Mouse (Mus musculus) left cerebral cortex, postnatal 14 days (tissue): ENCODE results near the gene 8030411F24Rik. TPM values are rescaled to one million over a fixed set of nuclear protein-coding genes. Genes with fewer than 3 reads are reported as not detected.
"Not testable (repeated sequence)": the region's sequence is repeated elsewhere in the genome, so short reads cannot be mapped to it uniquely, and the experiment has no call there.

Experiments
- DNase-seq, 2 experiments: peaks; one replicate each; pipeline ENCODE4 v3.0.0; 2021 to 2022; ENCODE audit warnings: low spot score in 2 of 2, mixed read lengths in 1 of 2
- intact Hi-C: fragments of 180-260 bp; cut with DNase I; formaldehyde crosslinking; loops from one replicate; pipeline ENCODE4 v1.15.1; 2025
- long read RNA-seq, 2 experiments: library from polyadenylated mRNA; stranded (forward); transcript quantifications; one replicate each; pipeline ENCODE4 v2.0.0; 2021
- total RNA-seq, 2 experiments: library from RNA; stranded (reverse); gene quantifications; 2 replicates each; pipeline ENCODE4 v1.2.3; 2021

The 8030411F24Rik gene
- total RNA-seq: not detected
- long read RNA-seq, experiment 1: 0 reads
- long read RNA-seq, experiment 2: 0 reads

GRCm38 (mm10) chr2:148781709-148782108 is at the start of gene 8030411F24Rik:
Gene 8030411F24Rik, plus strand, starts transcription at chr2:148782009.
- intact Hi-C loops: no loop called here

GRCm38 (mm10) chr2:148732327-148733000 is 49.3 kb upstream of the 8030411F24Rik start, which contains the start of gene Napb:
Gene Napb, minus strand, starts transcription at chr2:148732467.
- intact Hi-C loops: no loop called here
- DNase-seq: peak; percentile 95 to 96

More at GRCm38 (mm10) chr2:148781709-148782108, at the start of gene 8030411F24Rik:
- no peak for DNase-seq

GRCm38 (mm10) chr2:148743001-148743400 is 38.8 kb upstream of the 8030411F24Rik start:
- peak; percentile 50 to 70 for DNase-seq
- intact Hi-C loops: no loop called here

DNA sequence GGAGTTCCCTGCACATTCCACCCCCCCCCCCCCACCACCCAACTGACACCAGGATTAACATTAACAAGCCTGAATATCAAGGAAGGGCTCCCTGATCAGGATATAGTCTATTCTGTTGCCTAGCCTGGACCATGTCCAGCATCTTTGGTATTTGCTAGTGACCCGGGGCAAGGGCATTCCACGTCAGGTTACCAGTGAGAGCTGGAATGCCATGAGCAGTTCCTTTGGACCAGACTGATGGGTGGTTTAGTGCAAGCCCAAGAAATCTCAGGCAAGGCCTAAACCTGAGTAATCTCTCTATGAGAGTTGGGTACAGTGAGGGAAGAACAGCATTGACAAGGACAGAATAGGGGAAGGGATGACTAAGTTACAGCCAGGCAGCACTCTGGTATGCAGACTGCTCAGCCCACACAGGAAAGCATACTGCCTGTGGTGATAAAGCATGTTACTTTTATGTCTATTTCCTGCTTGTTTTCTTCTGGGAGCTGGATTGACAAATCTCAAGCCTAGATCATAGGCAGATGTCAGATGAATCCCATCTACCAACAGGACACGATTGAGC is 37.9 kb upstream of the 8030411F24Rik start:
- no peak for DNase-seq
- intact Hi-C loops: no loop called here

- intact Hi-C loops: no loop called here
- no peak for DNase-seq
Observed at GRCm38 (mm10) chr2:148750058-148750457, 31.8 kb upstream of the 8030411F24Rik start, which contains the start of gene Cstl1. Gene Cstl1, plus strand, starts transcription at chr2:148750358.

DNA sequence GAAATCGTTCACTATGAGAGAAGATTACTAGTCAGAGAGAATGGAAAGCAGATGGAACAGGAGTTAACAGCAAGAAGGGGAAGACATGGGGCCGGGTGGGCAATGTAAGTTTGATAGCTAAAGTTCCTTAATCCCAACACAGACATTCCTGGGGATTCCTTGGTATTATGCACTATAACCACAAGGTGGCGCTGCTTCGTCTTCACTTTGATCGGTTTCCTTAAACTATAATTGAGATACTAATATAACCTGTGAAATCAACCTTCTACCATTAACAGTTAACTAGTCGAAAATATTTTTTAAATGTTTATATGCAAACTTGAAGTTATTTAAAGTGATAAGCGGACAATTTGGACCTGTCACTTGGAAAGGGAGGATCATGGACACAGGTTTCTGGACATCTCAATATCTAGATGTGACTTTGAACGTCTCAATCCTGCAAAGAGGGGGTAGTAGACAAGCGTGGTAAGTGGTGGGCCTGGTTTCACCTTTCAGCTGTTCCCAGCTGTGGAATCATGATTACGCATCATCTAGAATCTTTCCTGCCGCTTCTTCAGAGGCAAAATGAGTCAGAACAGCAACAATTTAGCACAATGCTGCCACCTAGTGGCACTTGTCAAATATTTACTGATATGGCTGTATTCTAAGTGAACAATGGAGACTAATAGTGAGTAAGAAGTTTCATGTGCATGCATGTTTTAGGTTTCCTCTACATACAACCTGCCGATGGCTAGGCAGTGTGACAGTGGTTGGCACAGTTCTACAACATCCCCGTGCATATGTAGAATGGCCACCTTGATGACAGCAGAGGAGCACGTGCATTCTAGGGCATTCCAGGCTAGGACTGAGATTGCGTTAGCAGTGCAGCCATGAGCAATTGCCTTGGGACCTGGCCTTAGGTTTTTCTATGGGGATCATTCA is 29.7 kb upstream of the 8030411F24Rik start:
- intact Hi-C loops: loop anchor here (1.0 kb wide), 1 partner anchor 150 kb away; no protein-coding TSS in a partner anchor
- DNase-seq: peak; percentile 89

GRCm38 (mm10) chr2:148754310-148754846 is 27.4 kb upstream of the 8030411F24Rik start:
- DNase-seq: no peak
- intact Hi-C loops: no loop called here

DNA sequence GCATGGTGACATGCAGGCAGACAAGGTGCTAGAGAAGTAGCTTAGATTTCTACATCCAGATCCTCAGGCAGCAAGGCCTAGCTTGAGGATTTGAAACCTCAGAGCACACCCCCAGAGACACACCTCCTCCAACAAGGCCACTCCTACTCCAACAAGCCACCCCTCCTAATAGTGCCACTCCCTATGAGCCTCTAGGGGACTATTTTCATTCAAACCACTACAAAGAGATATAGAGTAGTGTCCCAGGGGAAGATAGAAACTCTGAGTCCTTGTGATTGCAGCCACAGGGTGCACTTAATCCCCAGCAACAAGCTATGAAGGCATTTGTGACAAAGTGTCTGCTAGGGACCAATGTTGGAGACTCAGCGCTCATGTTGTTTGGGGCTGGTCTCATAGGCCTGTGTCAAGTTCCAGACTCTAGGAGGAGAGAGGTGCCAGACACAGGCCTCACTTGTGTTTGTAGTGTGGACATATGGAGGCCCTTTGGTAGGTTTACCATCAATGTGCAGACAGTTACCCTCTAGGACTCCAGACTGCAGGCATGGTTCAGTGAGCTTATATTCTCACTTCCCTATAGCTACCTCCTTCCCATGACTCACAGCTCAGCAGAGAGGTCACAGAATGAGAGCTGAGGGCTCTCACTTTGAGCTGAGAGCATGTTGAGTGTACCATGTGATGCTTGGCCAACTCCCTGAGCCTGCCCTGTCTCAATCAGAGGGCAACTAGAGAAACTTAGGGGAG is 18.0 kb upstream of the 8030411F24Rik start:
- intact Hi-C loops: no loop called here
- no peak for DNase-seq

GRCm38 (mm10) chr2:148771397-148771796 is 10.4 kb upstream of the 8030411F24Rik start, which contains the start of gene Cst11:
Gene Cst11, minus strand, starts transcription at chr2:148771497.
- intact Hi-C loops, DNase-seq: not testable (repeated sequence)

- DNase-seq: no peak
- intact Hi-C loops: no loop called here
Observed at GRCm38 (mm10) chr2:148789142-148789541, 7.3 kb downstream of the 8030411F24Rik start, which contains the start of gene Cst12. Gene Cst12, plus strand, starts transcription at chr2:148789361.

- DNase-seq: no peak
- intact Hi-C loops: no loop called here
Observed at GRCm38 (mm10) chr2:148798485-148798884, 16.7 kb downstream of the 8030411F24Rik start, which contains the start of gene Cst8. Gene Cst8, plus strand, starts transcription at chr2:148798785.

DNA sequence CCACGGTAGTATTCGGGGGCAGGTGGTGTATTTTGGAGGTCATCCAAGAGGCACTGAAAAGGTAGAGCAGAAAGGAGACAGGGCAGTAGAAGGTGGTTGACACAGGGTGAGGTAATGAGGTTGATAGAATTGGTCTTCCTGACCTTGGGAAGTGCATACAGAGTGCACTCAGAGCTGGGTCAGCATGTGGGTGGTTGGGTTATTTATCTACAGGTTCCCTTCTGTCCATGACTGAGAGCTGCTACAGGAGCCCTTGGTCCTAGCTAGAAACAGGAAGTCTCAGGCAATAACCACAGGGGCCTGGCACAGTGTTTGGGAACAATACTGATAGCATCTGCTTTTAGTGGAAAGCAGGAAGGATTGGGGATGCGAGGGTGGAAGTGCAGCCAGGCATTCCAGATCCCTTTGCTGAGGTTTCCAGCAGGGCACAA is 19.7 kb downstream of the 8030411F24Rik start:
- intact Hi-C loops: no loop called here
- DNase-seq: no peak

GRCm38 (mm10) chr2:148806696-148807095 is 24.9 kb downstream of the 8030411F24Rik start:
- no peak for DNase-seq
- intact Hi-C loops: no loop called here

DNA sequence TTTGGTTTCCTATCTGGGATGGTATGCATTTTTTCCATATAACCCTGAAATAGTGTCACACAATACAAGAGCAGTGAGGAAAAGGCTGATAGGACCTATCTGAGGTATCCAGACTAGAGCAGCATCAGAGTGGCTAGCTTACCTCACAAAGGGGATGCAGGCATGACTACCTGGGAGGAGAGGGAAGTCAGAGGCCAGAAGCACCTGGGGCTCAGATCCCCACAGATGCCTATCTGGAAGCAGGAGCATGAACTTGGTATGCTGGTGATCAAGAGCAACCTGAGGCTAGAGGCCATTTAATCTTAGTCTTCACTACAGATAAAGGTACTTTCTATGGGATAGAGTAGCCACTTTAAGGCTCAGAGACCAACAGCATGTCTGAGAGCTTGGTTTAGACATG is 38.1 kb downstream of the 8030411F24Rik start, which contains the start of gene Cst13:
Gene Cst13, plus strand, starts transcription at position 173 of the 400 bp plus-strand sequence.
- intact Hi-C loops: no loop called here
- DNase-seq: no peak

GRCm38 (mm10) chr2:148825986-148826385 is 44.2 kb downstream of the 8030411F24Rik start:
- no peak for DNase-seq
- intact Hi-C loops: no loop called here

GRCm38 (mm10) chr2:148834912-148835311 is 53.1 kb downstream of the 8030411F24Rik start, which contains the start of gene Cst9:
Gene Cst9, plus strand, starts transcription at chr2:148835147.
- DNase-seq: no peak
- intact Hi-C loops: no loop called here
